Mouse (Mus musculus): ENCODE data around the gene Creb5. TPM values are rescaled to one million over a fixed set of nuclear protein-coding genes. Genes with fewer than 3 reads are reported as not detected.

Creb5 gene
- polyA plus RNA-seq (2012; rRNA removed): 3.5 and 5.5 TPM in 2 replicates

GRCm38 (mm10) chr6:53287038-53287561 is at the start of gene Creb5:
Gene Creb5 (plus strand): TSS chr6:53287270.

Other genes starting within 250 kb of the Creb5 start
- gene Jazf1, start 218.6 kb upstream of the Creb5 start, polyA plus RNA-seq (2012; rRNA removed): 2.0 TPM in 2 replicates